Mouse (Mus musculus): Measurements from ENCODE around the gene Rbms2. TPM values are rescaled to one million over a fixed set of nuclear protein-coding genes. Genes with fewer than 3 reads are reported as not detected.
A peak's percentile ranks its signal among the peaks of the same experiment; 100 is the strongest.

The Rbms2 gene
- total RNA-seq, 2 experiments from 2014 or later, result 90.1 to 106 TPM

GRCm38 (mm10) chr10:128142165-128142564 lies 37.9 kb downstream of the Rbms2 start:
- no peak for DNase-seq (ENCODE audit: low spot score in 2 of 2)

DNA sequence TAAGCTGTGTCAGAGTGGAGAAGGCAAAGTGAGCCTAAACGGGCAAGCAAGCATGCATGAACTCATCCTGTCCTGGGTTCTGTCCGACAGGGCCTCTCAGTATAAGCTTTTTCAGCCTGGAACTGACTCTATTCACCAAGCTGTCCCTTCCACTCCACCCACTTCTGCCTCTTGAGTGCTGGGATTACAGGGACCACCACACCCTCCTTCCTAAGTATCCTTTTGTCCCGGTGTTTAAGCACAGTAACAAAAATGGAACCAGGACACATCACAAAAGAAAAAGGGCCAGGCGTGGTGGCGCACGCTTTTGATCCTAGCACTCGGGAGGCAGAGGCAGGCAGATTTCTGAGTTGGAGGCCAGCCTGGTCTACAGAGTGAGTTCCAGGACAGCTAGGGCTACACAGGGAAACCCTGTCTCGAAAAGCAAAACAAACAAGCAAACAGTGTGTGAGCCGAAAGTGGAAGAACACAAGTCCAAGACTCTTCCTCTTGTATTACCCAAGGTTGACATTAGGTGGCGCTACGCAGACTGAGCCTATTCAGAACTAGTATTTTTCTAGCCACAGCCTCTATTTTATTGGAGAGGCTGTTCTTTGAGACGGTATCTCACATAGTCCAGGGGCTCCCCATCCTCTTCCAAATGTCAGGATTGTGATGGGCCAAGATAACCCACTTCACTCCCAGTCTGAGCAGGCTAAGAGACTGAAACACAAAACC lies 39.7 kb downstream of the Rbms2 start:
- peak in 1 of 2 experiments; percentile 56 for DNase-seq (ENCODE audit: low spot score in 2 of 2)

- DNase-seq (ENCODE audit: low spot score in 2 of 2), result no peak
Observed at GRCm38 (mm10) chr10:128135374-128135773, 44.7 kb downstream of the Rbms2 start.

GRCm38 (mm10) chr10:128133650-128134332 lies 46.3 kb downstream of the Rbms2 start:
- no peak for DNase-seq (ENCODE audit: low spot score in 2 of 2)

- no peak for DNase-seq (ENCODE audit: low spot score in 2 of 2)
Observed at GRCm38 (mm10) chr10:128131812-128132211, 48.3 kb downstream of the Rbms2 start.

GRCm38 (mm10) chr10:128131297-128131696 lies 48.8 kb downstream of the Rbms2 start:
- no peak for DNase-seq (ENCODE audit: low spot score in 2 of 2)

DNA sequence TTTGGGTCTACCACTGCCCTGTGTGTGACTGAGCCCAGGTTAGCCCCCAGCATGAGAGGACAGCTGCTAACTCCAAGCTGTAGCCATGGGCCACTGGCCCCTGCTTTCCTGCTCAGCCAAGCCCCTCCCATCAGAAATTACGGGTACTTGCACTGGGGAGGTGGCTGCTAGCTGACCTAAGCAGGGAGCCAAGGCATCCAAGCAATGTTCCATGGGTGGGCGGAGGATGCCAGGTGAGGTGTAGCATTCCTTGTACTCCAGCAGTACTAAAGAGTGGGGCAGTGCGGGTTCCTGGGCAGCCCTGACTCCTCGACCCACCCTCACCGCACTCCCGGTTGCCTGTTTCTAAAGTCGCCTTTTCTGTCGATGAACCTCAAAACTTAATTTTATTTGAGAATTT lies 52.0 kb downstream of the Rbms2 start:
- no peak for DNase-seq (ENCODE audit: low spot score in 2 of 2)

DNA sequence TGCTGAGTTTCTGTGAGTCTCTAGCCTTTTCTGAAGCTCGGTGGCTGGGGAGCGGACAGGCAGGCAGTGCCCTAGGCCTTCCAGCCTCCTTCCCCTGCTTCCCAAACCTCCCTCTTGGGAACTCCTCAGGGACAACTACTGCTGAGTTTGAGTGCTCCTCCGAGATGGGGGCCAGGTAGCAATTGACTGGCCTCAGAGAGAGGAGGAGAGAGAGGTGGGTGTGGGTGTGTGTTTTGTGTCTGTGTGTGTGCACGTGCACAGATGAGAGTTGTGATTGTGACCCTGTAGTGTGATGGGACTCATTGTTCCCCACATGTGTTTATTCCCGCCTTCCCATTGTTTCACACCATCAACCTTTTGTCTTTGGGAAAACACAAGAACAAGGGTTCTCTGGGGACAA lies 52.6 kb downstream of the Rbms2 start:
- no peak for DNase-seq (ENCODE audit: low spot score in 2 of 2)

- DNase-seq (ENCODE audit: low spot score in 2 of 2), result no peak
Observed at GRCm38 (mm10) chr10:128125951-128126350, 54.1 kb downstream of the Rbms2 start.

DNA sequence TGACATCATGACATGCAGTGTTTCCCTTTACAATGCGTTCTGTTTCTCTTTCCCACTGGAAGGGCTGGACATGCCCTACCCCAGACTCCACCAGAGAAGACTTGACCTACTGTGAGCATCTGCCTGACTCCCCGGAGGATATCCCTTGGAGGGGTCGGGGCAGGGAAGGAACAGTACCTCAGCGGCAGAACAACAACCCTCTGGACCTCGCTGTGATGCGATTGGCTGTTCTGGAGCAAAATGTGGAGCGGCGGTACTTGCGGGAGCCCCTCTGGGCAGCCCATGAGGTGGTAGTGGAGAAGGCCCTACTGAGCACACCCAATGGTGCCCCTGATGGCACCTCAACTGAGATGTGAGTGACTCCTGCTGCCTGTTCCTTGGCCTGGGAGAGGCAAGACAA lies 55.3 kb downstream of the Rbms2 start:
- no peak for DNase-seq (ENCODE audit: low spot score in 2 of 2)

DNA sequence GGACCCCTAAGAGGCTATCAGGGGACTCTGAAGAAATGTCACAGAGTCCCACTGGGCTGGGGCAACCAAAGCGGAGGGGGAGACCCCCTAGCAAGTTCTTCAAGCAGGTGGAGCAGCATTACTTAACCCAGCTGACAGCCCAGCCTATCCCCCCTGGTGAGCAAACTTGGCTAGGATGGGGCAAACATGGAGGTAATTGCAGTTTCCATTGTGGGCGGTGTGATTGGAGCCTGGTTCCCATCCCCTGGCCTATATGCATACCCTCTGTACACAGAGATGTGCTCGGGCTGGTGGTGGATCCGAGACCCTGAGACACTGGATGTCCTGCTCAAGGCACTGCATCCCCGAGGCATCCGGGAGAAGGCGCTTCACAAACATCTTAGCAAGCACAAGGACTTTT lies 56.3 kb downstream of the Rbms2 start:
- DNase-seq (ENCODE audit: low spot score in 2 of 2), result no peak

DNA sequence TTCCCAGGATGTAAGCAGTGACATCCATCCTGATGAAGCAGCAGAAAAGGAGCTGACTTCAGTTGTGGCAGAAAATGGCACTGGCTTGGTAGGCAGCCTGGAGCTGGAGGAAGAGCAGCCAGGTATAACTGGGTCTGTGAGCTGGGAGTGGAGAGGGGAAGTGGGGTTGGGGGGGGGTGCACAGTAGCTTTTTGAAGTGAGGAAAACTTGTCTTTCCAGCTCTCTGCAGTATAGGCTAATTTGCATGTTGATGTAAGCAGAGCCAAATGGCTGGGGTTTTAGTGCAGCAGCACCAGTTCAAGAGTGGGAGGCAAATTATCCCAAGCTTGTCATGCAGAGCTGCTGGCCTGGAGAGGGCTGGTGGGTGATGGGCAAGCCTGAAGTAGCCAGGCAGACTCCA lies 68.9 kb downstream of the Rbms2 start:
- no peak for DNase-seq (ENCODE audit: low spot score in 2 of 2)

GRCm38 (mm10) chr10:128110103-128110761 lies 69.9 kb downstream of the Rbms2 start:
- DNase-seq (ENCODE audit: low spot score in 2 of 2), result no peak

GRCm38 (mm10) chr10:128097587-128097971 lies 82.5 kb downstream of the Rbms2 start:
- DNase-seq (ENCODE audit: low spot score in 2 of 2), result peak; percentile 50 to 62

DNA sequence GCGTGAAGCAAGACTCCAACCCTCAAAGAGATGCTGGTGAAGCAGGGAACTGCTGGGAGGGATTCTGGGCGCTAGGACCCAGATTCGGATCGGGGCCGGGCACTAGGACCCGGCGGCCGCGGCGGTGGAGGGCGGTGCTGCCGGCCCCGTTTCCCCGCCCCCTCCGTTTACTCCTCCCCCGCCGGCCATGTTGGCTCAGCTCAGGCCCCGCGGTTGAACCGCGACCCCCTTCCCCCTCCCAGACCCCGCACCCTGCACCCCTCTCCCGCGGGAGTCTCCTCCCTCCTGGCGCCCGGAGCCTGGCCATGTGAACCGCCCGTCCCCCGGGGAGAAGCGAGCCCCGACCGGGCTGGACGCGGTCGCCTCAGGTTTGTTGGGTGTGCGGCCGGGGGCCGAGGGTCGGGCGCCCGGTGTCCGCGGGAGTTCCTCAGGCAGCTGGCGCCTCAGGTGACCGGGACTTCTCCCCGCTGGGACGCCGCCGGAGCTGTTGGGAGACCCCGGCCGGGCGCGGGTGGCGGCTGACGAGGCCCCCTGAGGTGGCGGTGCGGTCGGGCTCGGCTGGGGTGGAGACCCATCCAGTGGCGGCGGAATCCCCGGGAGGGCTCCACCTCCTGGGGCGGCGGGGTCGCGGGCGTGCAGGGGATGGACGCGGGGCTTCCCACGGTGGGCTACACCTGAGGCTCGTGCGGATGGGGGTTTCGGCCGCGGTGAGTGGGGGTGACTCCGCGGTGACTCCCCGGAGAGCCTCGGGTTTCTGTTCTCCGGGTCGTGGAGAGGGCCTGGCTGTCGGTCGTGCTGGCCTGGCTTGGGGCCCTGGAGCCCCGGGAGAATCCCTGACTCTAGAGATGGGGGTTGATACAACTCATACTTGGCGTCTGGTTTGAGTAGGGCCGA lies 83.2 kb downstream of the Rbms2 start:
- peak; percentile 81 to 84 for DNase-seq (ENCODE audit: low spot score in 2 of 2)

DNA sequence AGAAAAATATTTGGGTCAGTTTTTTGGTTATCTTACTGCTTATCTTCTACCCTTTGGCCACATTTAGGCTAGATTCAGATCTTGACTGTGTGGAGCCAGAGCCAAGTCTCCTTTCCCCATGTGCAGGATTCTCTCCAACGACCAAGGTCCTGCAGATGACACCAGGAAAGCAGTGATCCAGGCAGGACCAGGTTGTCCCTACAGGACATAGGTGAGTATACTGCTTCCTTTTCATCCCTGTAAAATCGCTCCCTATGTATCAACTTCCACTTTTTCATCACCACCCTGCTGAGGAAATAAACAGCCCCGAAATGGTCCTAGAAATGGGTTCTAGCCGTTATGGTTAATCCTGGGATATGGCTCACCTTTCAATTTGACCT lies 83.8 kb downstream of the Rbms2 start:
- no peak for DNase-seq (ENCODE audit: low spot score in 2 of 2)

DNA sequence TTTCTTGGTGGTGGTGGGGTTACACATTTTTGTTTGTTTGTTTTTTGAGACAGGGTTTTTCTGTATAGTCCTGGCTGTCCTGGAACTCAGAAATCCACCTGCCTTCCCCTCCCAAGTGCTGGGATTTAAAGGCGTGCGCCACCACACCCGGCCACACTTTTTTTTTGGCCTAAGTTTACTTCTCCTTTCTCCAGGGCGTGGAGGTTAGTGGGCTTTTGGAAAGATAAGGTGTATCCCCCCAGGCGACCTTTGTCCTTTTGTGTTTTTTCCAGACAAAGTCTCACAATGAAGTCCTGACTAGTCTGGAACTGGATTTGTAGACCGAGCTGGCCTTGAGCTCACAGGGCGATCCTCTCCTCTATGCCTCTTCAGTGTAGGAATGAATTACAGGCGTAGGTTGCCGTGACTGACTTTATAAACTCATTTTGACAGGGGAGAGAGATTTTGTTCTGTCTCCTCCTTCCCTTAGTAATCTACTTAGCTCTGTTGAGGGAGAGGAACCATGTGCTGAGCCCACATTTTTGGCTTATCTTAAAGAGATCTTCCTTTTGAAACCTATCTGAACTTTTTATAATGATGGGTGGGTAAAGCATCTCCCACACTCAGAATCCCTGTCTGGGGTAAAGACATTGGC lies 85.0 kb downstream of the Rbms2 start:
- DNase-seq (ENCODE audit: low spot score in 2 of 2), result no peak

- DNase-seq (ENCODE audit: low spot score in 2 of 2), result peak; percentile 81 to 85
Observed at GRCm38 (mm10) chr10:128094340-128094968, 85.6 kb downstream of the Rbms2 start.

DNA sequence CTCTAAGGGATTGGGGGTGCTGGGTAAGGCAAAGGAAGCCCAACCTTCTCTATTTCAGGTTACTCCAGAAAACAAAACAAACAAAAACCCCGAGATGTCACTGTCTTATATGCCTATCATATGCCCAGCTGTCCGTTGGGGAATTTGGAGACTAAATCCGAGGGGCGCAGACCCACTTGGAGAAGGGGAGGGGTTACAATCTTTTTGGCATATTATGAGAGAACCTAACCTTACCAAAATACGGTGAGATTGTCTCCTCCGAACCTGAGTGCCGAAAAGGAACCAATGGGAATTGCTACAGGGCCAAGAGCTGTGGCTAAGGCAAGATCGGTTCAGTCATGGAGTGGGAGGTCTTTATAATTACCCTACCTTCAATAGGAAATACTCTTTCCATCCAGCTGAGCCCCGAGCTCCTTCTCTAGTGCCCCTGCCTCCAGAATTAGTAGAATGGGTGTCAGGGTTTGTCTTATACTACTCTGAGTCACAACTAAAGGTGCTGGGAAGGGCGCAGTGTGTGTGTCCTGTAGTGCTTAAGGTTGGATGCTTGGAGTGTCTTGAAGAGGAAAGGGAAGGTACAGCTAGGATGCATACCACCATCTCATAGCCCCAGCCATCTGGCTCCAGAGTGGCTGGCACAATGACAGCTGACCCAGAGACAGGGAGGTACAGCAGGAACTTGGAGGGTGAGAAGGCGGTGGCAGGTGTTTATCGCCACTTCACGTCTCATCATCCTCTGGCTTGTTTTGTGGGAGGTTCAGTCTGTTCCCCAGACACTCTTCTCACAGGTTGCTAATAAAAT lies 86.4 kb downstream of the Rbms2 start:
- DNase-seq (ENCODE audit: low spot score in 2 of 2), result peak in 1 of 2 experiments; percentile 35

All from adrenal gland, adult 18-20 months (tissue).